Mouse (Mus musculus) neural tube, embryonic 10.5 days (tissue): ENCODE measurements at regions not wholly inside any gene's neighbourhood (a gene's known extent, or its start where the extent isn't known, plus 50 kb on each side); places are given as distances from the start of the nearest gene placed in this dataset.
"Not testable (repeated sequence)": the region's sequence is repeated elsewhere in the genome, so short reads cannot be mapped to it uniquely, and the experiment has no call there.

ENCODE experiments used
- DNase-seq: peaks from one replicate; pipeline ENCODE4 v3.0.0-alpha.2; 2017; ENCODE audit warnings: low spot score; ENCODE audit errors: extremely low spot score

DNA sequence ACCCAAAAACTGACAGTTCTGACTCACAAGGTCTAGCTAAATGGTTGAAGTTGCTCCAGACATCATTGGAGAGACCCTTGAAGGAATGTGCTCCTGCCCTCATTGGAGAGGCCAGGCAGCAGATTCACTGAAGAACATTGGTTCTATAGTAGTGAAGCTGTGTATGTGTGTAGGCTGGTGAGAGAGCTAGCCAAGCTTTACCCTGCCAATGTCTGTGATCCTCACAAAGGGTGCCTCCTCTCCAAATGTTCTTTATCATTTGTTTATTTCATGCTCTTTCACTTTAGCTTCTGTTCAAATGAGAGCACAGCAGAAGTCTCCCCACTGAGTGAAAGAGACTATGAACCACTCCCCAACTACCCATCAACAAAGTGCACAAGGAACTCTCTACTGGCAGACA is 195.6 kb upstream of the Ctso start:
- DNase-seq = no peak

DNA sequence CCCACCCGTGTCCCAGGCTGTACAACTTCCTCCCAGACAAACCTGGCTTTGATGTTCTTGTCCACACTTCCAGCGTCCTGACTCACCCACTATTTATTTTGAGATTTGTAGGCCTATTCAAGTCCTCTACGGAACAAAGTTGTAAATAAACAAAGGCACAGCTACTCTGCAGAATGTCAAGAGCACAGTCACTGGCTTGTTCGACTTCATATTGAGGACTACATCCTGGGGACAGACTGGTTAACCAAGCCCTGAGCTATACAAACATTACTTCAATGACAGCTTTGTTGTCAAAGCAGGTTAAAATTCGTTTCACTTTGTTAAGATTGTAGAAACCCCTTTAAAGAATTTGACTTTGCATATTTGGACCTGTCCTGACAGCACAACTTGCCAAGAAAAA is 190.3 kb upstream of the Ctso start:
- DNase-seq = no peak

DNA sequence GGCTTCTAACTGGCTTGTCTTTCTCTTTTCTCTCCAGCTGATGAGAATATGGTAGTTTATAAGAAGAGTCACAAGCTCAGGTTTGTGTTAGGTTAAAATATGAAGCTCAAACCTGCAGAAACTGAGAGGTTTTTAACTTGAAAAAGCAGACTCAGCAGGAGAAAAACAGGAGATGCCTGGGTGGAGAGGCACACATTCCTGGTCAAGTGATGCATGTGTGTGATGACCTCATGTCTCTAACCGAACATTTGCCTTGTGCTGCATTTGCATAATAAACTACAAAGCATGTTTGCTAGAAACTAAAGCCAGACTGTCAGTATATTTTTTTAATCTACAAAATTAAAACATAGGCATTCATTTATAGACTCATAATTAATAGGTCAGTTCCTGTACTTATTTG is 182.2 kb upstream of the Ctso start:
- DNase-seq = no peak

DNA sequence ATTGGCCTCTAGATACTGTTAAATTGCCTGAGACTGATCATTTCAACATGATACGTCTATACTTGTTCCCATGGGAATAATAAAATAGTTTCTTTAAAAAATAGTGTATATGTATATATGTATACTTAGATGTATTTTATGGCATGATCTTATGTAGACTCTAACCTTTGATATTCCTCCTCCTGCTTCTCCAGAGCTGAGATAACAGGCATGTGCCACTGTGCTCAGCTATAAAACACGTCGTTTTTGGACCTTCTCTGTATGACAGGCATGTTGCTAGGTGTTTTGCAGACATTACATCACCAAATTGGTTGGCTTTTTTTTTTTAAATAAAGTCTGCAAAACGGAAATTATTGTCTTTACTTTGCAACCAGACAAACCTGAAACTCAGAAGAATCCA is 179.4 kb upstream of the Ctso start:
- no peak for DNase-seq

DNA sequence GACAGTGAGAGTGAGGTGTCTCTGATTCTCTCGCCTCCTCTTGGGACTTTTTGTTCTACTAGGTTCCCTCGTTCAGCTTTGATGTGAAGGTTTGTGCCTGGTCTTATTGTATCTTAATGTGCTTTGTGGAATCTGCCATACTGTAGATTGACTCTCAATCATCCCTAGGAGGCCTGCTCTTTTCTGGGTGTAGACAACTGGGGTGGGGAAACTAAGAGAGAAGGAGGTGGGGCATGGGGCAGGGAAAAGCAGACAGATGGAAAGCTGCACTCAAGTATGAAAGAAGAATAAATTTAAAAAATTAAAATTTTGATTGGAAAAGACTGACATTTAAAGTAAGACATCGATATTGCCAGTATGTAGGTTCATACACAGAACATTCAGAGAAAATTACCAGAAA is 172.0 kb upstream of the Ctso start:
- DNase-seq = no peak

DNA sequence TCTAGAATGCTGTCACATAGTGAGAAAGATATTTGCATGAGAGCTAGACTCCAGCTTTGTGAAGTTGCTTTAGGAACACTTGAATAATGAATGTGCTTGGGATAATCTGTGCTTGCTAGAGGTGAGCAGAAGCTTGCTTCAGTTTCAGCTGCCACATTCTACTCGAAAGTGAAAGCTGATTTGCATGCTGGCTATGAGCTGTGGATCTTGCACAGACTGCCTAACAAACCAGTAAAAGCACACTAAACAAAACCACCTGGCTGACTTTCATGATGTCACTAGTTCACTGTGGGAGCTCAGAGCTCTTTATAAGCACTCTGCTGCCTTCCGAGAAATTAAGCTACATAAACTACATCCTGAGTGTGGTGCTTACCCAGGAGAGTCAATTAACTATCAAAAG is 171.5 kb upstream of the Ctso start:
- no peak for DNase-seq

DNA sequence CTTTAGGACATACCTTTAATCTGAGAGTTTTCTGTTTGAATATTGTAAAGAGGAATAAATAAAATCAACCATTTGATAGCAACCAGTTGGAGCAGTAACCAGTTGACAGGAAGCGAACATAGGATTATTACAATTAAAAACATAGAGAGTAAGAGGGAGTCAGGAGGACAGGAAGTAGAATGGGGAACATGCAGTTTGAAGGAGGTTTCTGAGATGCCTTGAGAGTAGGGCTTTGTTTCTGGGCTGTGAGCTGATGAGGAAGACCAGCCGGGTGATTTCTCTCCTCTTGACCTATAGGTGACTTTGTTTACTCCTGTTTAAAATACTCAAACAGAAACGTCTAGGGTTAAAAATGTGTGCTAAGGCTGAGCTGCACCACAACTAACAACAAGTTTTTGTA is 160.6 kb upstream of the Ctso start:
- DNase-seq = no peak

DNA sequence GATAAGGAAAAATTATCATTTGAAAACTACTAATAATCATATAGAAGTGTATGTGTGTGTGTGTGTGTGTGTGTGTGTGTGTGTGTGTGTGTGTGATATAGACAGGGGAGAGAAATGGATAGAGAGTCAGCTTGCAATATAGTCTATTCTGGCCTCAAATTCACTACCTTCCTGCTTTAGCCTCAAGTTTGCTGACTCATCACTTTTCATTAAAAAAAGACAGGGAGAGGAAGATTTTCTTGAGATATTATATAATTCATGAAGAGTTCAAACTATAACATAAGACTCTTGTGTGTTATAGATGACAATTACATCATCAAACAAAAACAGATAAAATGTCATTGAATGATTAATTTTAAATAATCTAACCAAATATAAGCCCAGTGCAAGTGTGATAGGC is 159.4 kb upstream of the Ctso start:
- DNase-seq = no peak

DNA sequence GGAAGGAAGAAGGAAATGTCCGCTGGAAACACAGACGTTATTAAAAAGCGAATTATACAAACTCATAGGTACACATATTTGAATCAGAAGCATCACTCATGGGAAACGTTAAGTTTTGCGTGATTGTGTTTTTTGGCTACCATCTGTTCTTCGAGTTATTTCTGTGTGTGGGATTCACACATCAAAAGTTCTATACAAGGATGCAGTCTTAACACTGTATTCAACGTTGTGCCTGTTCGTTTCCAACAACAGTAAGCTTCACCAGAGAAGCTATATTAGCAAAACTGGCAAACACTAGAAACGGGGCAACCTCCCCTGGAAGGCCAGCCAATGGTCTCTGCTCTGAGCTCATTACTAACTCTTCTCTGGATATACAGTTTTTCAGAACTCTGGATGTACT is 150.3 kb upstream of the Ctso start:
- no peak for DNase-seq

DNA sequence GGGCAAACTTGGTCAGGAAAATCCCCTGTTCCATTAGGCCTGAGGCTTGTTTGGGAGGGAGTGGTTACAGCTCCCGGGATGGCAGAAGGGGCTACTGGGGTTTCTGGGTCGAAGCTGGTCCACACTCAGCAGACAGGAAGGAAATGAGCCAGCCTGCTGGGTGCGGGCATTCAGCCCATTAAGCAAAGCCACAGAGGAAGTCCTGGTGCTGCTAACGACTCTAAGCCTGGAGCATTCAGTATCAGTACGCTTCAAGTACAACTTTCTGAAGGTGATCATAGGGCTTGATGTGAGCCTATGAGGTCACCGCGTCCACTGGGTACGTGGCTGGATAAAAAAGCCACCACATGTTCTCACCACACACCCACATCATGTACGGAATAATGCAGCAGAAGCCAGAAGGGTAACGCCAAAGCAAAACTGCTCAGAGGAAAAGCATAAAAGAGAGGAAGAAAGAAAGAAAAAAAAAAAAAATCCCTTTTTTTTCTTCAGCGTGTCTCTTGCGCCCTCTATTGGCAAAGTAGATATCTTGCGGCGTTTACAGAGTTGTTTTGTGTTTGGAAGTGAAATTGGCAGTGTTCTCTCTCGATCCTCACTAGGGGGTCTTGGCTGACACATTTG is 149.4 kb upstream of the Ctso start:
- peak; percentile 30 for DNase-seq

DNA sequence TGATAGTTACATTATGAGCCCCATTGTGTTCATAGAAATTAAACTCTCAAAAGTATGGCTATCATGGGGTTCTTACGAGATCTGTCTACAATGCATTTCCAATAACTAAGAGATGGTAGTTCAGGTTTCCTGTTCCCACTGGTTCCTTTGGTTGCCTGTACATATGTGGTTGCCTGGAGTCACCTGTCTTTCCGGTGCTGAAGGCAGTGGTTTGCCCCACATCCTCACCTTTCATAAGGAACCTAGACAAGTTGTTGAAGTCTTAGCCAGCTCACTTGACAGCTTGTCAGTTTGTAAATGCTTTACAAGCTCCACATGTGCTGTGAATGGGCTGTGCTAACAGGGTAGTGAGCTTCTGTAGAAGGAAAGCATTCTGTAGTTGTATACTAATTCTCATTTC is 143.5 kb upstream of the Ctso start:
- DNase-seq = no peak

DNA sequence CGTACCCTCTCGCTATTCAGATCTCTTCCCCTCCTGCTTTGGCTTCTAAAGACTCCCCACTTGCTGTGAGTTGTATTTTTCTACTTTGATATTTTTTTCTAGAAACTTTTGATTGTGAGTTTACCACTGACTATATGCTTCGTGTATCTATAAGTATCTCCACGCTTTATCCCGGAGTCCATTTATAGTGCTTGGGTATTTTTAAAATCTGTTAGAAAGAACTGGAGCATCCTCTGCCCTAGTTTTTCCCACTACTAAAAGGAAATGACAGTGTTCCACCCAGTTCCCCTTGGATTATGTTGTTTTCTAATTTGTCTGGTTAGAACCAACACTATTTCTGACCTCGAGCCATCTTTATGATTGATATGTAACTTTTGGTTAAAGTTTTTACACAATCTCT is 142.7 kb upstream of the Ctso start:
- no peak for DNase-seq

DNA sequence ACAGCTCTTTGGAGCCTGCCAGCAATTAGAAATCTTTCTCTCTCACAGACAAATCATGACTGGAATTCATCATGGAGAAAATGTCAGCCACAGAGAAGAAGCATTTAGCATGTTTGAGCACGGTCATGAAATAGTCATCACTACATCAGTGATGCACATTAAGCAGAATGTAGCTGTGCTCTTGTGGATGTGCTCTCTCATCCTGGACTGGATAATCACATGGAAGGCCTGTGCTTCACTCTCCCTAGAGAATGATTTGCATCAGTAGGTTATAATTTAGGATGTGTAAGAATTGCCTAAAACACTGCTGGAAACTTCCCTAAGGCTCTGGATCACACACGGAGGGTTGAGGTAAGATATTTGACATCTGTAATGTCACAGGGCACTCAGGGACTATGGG is 130.3 kb upstream of the Ctso start:
- no peak for DNase-seq

DNA sequence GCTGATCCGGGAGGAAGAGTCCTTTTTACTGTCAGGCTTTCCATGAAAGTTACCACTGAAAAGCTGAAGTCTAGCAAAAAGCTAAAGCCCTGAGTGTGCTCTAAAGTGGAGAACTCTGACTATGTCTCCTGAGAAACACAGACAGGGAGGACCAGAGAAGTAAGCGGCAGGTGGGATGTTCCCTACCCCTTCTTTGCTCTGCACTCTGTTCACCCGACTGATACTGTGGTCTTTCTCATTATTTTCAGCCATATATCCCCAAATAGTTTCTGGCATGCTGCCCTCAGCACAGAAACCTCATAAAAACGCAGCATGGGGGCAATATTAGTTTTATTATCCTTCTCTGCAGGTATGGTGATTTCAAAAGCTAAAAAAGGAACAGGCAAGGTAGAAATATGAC is 126.7 kb upstream of the Ctso start:
- DNase-seq = no peak

DNA sequence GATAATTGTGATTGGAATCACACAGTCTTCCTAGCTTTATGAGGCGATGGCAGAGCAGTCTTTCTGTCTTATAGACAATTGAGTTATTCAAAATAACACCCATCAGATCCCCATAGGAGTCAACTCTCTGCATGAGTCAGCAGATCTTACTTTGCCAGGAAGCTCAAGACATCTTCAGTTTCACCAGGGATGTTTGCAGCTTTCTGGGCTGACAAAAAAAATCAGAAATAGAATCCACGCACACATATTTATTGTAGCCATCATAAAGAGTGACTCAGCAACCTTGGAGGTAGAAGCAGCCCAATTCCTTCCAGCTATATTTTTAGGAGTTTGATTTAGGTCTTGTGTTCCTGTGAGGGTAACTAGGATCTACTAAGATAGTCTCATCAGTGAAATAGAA is 122.8 kb upstream of the Ctso start:
- no peak for DNase-seq

DNA sequence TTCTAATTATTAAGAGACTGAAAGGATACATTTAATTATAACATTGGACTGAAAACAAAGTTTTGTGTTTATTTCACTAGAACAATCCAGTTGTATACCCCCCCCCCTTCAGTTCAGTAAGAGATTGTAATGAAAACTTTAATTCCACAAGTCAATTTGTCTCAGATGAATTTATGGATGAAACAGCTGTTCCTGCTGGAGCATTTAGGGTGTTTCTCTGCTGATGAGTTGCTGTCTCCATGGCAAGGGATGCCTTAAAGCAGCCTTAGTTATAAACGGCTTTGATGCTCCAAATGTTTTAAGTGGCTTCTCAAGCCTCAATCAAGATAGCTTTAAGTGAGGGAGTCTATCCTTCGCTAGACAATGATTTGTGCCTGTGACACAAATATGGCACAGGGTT is 112.1 kb upstream of the Ctso start:
- no peak for DNase-seq

DNA sequence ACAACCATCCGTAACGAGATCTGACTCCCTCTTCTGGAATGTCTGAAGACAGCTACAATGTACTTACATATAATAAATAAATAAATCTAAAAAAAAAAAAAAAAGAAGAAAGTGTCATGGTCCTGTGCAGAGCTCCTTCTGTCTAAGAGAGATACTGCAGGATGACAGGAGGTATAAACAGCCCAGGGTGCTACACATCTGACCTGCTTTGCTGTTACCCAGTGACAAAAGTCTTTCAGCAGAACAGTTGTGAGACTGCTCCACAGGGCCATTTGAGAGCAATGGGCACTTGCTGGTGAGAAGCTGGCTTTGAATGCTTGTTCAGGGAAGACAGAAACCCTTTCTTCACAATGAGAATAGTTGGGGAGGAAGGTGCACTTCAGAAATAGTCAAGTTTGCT is 102.9 kb upstream of the Ctso start:
- DNase-seq = no peak

DNA sequence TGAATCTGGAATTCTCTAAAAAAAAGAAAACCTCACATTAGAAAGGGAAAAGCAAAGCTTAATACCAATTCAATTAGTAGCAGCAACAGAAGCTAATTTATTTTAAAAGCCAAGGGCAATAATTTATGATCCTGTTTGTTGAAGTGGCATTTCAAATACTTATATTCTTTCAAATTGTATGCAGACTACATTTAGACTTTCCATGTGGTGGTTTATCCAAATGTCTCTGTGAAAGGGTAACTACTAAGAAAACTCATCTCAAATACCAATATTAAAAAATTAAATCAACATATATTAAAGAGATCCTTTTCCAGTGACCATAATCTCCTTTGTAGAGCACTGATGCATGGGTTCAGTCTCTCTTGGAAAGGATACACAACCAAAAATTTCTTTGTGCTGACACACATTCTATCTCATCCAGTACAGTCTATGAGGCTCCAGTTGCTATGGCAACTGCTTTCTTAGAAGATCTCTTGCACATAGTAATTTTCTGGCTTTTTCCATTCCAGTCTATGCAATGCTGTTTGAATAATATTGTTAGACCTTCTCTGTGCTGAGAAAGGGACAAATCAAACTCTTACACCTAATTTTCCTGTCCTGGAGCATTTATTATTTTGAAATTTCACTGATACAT is 102.3 kb upstream of the Ctso start:
- DNase-seq = no peak

DNA sequence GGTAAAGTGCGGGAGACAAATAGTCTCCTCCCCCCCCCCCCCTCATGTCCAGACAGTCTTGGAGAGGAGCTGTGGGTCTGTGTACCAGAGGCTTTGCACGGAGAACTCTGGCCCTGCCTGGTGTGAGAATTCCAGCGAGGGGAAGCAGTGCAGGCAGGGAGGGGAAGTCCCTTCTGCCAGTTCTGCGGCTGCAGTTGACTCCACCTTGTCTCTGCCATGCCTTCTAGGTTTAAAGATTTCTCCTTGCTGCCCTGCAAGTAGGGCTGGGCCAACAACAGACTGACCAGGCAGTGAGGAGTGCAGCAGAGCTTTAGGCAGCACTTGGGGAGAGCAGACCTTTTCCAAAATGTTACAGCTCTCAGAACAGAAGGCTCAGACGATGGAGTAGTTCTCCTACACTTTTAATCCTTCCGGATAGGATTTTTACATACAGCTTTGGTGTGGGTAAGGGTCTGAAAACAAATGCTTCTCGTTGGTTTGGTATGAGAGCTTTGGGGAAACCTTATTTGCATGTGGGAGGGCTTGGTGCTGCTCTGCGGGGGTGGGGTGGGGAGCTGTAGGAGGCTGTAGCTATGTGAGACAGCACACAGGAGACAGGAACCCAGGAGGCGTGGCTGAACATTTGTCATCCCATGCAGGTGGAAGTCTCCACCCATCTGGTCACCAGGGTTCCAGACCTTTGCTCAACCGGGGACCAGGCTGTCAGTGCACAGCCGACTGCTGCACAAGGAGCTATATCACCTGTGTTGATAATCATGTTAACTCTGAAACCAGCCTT is 96.8 kb upstream of the Ctso start:
- DNase-seq = peak; percentile 24

DNA sequence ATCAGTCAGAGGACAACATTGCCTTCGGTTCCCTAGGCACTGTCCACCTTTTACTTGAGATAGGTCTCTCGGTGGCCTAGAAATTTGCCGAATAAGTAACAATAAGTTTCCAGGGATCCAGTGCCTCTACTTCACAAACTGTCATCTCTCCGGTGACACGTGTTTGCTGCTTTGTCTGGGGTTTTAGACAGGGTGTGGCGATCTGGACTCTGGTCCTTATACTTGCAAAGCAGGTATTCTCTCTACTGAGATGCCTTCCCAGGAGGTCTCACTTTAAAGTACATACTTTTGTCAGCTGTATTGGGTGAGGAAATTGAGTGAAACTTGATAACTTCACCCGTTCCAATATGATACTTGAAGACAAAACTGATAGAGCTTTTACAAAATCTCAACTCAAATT is 95.9 kb upstream of the Ctso start:
- no peak for DNase-seq

DNA sequence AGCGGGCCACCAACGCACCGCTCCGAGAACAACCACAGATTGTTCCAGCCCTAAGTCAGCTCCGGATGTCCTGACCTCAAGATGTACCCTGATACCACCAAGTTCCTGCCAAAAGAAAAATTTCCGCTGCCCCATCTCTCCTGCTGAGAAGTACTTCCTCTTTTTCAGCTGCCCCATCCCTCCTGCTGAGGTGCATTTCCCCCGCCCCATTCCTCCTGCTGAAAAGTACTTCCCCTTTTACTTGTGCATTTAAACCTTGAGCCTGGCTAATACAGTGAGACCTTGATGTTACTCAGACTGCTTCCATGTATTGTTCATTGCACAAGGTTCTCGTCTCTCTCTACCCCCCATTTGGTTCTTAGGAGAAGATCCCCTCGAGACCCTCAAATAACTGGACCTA is 94.3 kb upstream of the Ctso start:
- DNase-seq = not testable (repeated sequence)

DNA sequence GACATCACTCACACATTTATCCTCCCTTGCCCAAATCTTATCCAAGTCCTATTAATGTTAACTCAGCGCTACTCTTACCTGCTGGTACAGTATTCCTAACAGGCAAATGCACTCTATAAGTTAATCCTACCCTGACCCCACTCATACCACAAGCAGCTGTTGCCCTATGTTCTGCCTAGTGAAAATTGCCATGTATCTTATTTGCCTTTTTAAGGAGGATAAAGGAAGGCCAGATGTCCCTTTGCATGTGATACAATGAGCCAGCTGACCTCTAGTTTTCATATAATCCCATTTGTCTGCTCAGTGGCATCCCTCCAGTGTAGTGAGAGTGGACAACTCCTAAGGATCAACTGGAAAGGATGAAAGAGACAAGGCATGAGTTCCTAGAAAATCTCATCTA is 67.9 kb upstream of the Ctso start:
- no peak for DNase-seq
